Mouse (Mus musculus) gonadal fat pad, adult 2 months (tissue): ENCODE results near the gene Sbf2. TPM values are rescaled to one million over a fixed set of nuclear protein-coding genes. Genes with fewer than 3 reads are reported as not detected.
A peak's percentile ranks its signal among the peaks of the same experiment; 100 is the strongest.
"Not testable (repeated sequence)": the region's sequence is repeated elsewhere in the genome, so short reads cannot be mapped to it uniquely, and the experiment has no call there.

Experiments used
- DNase-seq: peaks from one replicate; pipeline ENCODE4 v3.0.0-alpha.2; 2012; ENCODE audit warnings: low read depth
- polyA plus RNA-seq: library from polyadenylated mRNA; depleted of rRNA; stranded (reverse); fragments of >200 nt; gene quantifications from 2 replicates; pipeline ENCODE4 v1.2.3, GENCODE M21; 2012

The Sbf2 gene
- polyA plus RNA-seq, 1 experiment = 26.8 TPM

DNA sequence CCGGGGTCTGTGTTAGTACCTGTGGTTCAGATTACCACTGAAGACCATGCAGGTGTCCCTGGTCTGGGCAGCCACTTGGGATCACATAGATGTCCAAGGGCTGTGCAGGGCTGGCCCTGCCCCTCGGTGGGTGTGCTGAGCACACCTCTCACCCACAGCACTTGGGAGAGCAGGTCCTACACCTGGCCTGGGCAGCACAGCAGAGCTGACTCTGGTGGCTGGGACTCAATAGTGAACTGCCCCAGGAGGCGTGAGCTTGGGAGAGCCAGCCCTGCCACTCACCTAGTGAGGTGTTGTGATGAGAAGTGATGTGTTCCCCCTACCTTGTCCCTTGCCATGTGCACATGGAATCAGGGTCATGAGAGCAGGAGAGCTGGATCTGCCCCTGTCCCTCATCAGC is 31.0 kb downstream of the Sbf2 start:
- no peak for DNase-seq

DNA sequence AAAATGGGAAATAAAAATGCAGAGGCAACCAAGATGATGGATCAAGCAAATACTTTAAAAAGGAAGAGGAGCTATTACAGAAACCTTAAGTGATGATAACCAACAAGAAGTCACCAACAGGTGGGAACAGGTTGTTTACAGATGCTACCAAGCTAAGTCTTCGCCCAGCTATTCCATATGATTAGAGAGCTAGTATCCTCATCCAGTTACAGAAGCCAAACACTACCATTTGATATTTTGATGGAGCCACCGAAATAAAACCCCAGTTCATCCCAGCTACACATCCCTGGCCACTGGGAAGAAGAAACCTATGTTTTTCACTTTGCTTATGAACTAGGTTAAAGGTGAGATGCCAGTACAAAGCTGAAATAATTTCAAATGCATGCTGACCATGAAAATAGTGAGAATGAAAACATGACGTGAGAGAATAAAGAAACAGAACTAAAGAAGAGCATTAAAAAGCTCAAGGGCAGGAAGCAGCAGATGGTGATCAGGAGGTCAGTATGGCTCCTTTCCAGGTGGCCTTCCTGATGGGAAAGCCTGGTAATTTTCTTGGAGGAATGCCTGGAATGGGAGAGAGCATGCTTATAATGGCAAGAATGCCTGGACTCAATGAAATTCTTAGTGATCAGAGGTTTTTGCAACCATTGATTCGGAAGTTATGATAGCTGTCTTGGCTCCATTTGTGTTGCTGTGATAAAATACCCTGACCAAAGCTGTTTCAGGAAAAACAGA is 48.7 kb downstream of the Sbf2 start:
- no peak for DNase-seq

GRCm38 (mm10) chr7:110561647-110562046 is 53.1 kb downstream of the Sbf2 start:
- DNase-seq = no peak

GRCm38 (mm10) chr7:110557001-110557400 is 57.7 kb downstream of the Sbf2 start:
- no peak for DNase-seq

- DNase-seq = no peak
These were observed 58.5 kb downstream of the Sbf2 start for GRCm38 (mm10) chr7:110556221-110556620.

- no peak for DNase-seq
These were observed 59.5 kb downstream of the Sbf2 start for GRCm38 (mm10) chr7:110555260-110555659.

DNA sequence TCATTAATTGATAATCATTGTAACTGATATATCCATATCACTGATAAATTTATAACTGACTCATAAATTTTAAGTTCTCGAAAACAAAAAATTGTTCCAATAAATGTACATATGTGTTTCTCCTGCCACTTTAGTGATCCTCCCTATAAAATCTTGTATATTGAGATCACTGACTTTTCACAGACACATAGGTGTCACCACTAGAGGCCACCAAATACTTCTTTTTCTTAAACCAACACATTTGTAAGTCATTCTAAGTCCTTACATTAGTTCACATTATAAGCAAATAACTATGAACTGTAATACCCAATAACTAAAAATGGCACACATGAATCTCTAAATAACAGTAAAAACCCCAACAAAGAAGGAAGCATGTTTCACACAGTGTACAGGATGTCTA is 66.5 kb downstream of the Sbf2 start:
- no peak for DNase-seq

- DNase-seq = no peak
These were observed 71.4 kb downstream of the Sbf2 start for GRCm38 (mm10) chr7:110543341-110543740.

DNA sequence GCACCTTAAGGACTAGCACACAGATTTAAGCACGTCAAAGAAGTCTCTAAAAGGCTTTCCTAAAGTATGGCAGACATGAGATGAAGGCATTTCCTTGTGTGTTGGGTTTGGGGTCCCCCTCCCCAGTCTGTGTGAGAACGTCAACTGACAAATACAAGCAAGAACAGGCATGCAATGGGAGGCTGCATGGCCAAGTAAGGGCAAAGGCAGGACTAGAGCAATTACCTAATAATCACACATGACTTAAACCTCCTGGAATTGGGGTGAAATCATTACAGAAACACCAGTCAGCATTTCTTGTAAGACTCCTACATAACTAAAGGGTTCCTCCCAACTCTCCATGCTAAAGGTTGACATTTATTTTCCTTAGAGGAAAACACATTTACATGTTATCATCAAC is 75.5 kb downstream of the Sbf2 start:
- no peak for DNase-seq

DNA sequence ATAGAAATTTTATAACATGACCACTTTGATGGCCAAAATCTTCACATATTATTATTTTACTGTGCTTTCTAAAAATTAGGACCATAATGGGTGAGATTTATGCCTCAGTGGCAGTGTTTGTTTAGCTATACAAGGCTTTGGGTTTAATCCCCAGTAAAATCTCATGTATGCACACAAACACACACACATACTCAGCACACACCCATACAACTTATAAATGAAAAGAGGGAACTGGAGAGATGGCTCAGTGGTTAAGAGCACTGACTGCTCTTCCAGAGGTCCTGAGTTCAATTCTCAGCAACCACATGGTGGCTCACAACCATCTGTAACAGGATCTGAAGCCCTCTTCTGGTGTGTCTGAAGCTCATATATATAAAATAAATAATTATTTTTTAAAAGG is 84.4 kb downstream of the Sbf2 start:
- DNase-seq = not testable (repeated sequence)

DNA sequence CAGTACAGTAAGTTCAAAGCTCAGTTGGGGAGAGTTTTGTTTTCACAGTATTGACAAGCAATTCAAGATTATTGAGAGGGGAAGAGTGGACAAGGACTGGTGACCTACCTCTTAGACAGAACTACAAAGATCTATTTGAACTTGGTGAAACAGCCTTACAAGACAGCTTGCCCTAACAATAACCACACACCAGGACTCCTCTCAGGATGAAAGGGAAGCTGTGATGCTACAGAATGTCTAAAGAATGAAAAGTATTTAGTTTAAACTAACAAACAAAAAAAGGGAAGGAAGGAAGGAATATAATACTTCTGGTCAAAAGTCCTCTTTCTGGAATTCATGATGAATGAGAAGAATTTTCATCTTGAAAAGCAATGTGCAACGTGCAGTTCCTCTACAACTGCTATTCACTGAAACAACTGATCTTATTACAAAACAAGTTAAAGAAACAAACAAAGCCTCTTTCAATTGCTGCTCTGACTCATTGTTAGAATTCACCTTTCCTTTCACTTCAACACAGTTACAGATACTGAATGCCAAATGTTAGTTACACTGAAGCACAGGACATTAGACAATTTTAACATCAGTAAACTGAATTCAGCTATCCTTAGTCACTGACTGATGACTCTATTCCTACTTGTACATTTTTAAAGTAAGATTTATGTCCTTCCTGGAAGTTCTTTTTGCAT is 89.5 kb downstream of the Sbf2 start:
- no peak for DNase-seq

- no peak for DNase-seq
These were observed 98.2 kb downstream of the Sbf2 start for GRCm38 (mm10) chr7:110516241-110517220.

- DNase-seq = no peak
These were observed 100.6 kb downstream of the Sbf2 start for GRCm38 (mm10) chr7:110514131-110514530.

DNA sequence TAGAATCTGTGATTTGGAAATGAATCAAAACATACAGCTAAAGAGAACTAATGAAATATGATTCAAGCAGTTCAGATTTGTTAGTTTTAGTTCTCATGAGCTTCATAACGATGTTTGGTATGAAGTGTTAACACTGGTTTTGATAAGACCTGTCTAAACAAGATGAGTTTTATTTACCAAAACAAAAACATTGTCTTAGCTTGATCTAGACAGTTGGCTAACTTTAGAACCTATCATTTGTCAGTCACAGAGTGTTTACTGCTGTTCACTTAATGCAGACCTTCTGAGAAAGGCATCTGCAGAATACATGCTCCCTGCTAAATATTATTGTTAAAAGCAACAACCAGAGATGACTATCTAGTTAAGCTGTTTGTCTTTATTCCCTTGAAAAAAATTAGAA is 116.1 kb downstream of the Sbf2 start:
- no peak for DNase-seq

DNA sequence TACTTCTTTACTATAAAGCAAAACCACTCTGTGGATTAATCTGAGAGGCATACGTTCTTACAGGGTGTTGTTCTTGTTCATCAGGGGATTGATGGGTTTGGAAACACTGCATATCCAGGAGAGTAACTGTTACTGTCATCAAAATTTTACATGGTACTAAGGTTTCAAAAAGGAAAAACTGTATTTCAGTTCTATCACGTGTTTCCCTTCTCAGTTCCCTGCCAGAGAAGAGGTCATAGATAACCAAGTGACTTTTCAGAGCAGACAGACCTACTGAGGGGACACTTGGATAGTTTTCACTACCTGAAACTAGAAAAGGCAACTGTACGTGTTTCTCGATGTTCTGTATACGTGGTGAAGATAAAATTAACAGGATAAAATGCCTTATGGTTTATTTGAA is 123.7 kb downstream of the Sbf2 start:
- no peak for DNase-seq

DNA sequence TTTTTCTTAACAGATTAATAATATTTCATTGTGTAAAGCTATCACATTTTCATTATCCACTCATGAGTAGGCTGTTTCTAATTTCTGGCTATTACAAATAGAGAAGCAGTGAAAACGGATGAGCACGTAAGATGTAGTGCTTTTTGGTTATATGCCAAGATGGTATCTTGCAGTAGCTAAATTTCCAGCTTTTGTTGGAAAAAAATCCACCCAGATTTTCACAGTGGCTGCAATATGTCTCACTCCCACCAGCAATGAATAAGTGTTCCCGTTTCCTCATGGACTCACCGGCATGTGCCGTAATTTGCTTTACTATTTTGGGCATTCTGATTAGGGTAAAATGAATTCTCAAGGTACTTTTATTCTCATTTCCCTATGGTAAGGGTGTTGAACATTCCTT is 129.7 kb downstream of the Sbf2 start:
- no peak for DNase-seq

- no peak for DNase-seq
These were observed 143.7 kb downstream of the Sbf2 start for GRCm38 (mm10) chr7:110470987-110471386.

DNA sequence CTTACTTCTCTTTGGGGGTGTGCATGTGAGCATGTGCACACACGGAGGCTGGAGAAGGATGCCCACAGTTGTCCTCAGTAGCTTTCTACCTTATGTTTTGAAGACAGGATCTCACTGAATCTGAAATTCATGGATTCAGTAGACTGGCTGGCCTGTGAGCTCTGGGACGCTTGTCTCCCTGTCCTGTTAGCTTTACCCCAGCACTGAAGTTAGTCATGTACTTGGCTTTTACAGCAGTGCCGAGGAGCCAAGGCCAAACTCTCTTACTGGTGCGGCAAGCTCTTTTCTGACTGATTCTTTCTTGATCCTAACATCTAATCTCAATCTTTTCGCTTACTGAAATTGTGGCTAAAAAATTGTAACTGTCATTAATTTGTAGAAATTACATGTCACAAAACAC is 151.3 kb downstream of the Sbf2 start:
- no peak for DNase-seq

- peak; percentile 16 for DNase-seq
These were observed 182.4 kb downstream of the Sbf2 start for GRCm38 (mm10) chr7:110432301-110432700.

DNA sequence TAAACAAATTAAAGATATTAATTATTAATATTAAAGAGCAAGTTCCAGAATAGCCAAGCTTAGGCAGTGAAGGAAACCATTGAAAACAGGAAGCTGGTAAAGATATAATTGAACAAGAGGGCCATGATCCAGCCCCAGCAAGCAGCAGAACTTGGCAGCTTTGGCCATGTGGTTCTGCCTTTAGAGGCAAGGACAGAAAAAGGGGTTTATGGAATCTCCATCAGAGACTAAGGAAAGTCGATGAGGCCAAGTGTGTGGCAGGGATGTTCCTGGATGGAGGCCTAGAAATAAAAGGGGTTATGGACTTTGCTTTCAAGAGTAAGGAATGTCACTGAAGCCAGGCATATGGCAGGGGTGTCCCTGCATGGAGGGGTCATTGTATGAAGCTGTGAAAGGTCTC is 198.4 kb downstream of the Sbf2 start:
- no peak for DNase-seq

DNA sequence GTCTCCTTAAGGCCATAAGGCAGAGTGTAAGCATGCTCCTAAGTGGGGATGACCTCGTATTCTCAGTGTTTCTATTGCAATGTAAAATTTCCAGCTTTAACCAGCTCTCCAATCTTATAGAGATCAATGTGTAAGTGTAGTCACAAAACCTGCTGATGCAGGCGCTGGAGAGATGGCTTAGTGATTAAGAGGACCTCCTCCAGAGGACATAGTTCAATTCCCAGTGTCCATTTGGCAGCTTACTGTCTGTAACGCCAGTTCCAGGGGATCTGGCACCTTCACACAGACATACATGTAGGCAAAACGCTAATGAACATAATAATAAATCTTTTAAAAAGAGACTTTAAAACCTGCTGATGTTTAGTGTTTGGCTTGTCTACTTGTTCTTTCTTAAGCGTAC is 200.4 kb downstream of the Sbf2 start:
- DNase-seq = no peak

GRCm38 (mm10) chr7:110402092-110402491 is 212.6 kb downstream of the Sbf2 start:
- DNase-seq = no peak
